Mouse (Mus musculus): ENCODE measurements around the gene Pla2g4d. TPM values are rescaled to one million over a fixed set of nuclear protein-coding genes. Genes with fewer than 3 reads are reported as not detected.

Gene Pla2g4d
- under 1 TPM; 0.39 to 0.49 TPM for total RNA-seq (2021)

DNA sequence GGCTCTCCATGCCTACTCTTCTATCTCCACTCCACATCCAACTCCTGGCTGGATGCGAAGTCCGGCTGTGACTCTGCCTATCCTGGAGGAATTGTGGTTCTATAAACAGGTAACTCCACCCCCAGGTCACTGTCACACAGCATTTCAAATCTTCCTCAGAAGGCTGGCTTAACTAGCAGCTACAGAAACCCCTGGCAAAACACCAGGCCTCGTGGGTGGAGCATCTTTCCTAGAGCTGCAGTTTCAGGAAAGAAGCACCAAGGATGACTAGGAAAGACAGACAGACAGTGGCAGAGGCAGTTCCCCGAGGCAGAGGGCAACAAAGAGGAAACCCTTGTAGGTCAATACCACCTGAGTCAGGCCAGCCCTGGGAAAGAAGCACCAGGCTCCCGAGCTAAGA, at the start of gene Pla2g4d:
Gene Pla2g4d (minus strand): TSS at position 203 of the 400 bp plus-strand sequence.
- DNase-seq (ENCODE audit: extremely low spot score in 1 of 2, low spot score in 2 of 2) = no peak

DNA sequence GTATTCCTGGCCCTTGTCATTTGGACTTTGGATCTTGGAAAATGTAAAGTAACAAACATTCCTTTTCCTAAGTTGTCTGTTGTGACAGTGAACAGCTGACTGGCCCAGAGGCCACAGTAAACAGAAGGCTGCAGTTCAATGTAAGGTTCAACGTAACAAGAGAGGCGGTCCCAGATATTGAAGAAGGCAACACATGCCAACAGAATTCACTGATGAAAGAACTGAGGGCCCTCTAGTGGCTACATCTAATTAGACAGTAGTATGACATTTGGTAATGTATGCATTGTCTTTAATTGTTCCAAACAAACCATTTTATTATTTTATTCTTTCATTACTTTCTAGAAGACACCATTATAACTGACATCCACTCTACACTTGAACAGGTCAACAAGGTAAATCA, 48.9 kb upstream of the Pla2g4d start:
- intact Hi-C loops (cut with DNase I) = no loop called here
- no peak for DNase-seq (ENCODE audit: extremely low spot score in 1 of 2, low spot score in 2 of 2)

More for the DNA sequence above, at the start of gene Pla2g4d:
- intact Hi-C loops (cut with DNase I) = no loop called here

DNA sequence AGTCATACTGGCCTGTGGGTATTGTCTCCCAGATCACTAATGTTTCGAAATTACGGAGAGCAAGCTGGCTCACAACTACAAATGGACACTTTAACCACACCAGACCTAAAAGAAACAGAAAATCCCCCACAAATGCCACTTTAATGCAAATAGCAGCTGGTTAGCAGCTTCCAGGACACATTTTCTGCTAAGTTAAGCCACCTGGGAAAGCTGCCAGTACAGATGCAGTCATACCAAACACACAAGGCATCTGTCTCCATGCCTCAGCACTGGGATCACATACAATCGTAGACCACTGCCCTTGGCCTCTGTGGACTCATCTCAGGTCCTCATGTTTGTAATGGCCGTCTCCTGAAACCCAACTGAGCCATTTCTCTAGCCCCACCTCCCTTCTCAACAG, 42.6 kb upstream of the Pla2g4d start:
- DNase-seq (ENCODE audit: extremely low spot score in 1 of 2, low spot score in 2 of 2) = no peak
- intact Hi-C loops (cut with DNase I) = no loop called here

DNA sequence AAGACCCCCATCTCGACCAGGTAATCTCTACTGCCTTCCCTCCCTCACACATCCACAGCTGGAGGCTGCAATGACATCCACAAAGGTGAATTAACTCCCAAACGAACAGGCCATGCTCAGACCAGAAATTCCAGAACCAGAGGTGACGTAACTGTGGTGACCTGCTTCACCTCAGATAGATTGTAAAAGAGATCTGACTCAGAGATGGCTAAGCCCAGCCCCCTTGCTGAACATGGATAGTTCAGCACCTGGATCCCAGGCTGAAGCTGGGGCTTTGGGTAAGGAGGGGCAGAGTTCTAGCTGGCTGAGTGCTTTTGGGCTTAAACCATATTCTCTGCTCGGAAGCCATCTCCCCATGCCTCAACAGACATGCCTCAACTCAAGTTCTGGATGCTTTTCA, 26.1 kb upstream of the Pla2g4d start:
- no peak for DNase-seq (ENCODE audit: extremely low spot score in 1 of 2, low spot score in 2 of 2)
- intact Hi-C loops (cut with DNase I) = no loop called here

DNA sequence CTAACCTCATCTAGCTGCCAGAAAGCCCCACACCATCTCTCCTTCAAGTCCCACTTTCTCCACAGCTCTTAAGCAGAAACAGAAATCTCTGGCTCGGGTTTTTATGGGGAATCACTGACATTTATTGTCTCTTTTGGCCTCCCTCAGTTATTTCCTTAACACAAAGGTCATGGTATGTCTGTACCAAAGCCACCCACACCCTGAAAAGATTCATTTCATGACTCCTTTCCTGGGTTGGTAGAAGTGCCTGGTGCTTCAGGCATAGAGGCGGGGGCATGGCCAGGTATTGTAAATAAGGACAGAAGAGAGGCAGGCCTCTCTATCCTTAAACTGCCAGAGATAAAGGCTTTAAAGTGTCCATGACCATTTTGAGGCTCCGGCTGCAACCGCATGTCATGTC, 25.5 kb upstream of the Pla2g4d start:
- DNase-seq (ENCODE audit: extremely low spot score in 1 of 2, low spot score in 2 of 2) = no peak
- intact Hi-C loops (cut with DNase I) = no loop called here

DNA sequence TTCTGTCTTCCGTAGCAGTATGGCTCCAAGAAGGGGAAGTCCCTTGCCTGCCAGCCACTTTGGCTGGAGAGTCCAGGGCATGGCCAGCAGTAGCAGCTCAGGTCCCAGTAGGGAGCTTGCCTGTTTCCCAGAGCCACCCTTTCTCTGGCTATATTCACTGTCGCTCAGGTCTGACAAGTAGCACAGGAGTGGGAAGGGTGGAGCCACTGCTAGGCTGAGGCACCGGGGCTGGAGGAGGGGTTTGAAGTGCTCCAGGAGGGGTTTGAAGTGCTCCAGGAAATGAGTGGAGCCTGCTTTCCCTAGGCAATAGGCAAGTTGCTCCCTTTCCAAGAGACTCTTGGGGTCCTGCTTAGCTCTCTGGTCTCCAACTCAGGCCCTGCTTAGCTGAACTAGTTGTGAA, 25.0 kb upstream of the Pla2g4d start, which contains the start of gene Pla2g4f:
Gene Pla2g4f (minus strand): TSS at position 190 of the 400 bp plus-strand sequence.
- intact Hi-C loops (cut with DNase I) = no loop called here
- DNase-seq (ENCODE audit: extremely low spot score in 1 of 2, low spot score in 2 of 2) = no peak

DNA sequence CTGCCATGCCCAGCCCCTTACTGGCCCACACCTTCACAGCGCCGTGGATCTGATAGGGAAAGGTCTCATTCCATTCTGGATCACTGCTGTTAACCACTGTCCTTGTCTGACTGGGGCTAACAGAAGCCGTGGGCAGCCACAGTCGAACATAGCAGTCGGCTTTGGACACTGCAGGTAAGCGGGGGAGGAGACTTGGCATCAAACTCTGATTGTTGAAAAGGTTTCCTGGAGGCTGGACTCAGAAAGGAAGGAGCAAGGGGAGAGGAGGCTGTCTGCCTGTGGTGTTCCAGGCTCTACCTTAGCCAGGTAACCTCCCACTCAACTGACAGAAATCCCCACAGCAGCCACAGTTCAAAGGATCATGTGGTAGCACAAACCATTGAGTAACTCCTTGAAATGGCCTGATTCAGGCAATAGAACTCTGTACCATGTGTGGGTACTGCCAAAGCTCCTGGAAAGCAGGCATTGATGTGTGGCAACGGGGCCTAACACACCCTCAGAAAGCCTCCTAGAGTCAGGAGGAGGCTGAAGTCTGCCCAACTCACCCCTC, 23.4 kb upstream of the Pla2g4d start:
- no peak for DNase-seq (ENCODE audit: extremely low spot score in 1 of 2, low spot score in 2 of 2)

DNA sequence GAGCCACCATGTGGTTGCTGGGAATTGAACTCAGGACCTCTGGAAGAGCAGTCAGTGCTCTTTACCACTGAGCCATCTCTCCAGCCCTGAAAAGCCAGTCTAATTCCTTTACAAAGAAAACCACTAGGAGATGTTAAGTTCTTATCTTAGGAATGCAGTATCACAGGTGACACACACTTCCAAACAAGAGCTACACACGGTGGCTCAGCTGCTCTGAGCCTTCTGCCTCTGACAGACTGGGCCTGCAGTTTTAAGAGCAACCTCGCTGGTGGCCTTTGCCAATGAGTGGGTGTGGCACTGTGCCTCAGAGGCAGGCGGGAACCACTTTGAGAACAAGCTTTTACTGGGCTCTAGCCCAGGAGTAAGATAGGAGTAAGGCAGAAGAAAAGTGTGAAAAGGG, 15.1 kb upstream of the Pla2g4d start:
- intact Hi-C loops (cut with DNase I) = no loop called here

More for the DNA sequence above, 23.4 kb upstream of the Pla2g4d start:
- intact Hi-C loops (cut with DNase I) = no loop called here

DNA sequence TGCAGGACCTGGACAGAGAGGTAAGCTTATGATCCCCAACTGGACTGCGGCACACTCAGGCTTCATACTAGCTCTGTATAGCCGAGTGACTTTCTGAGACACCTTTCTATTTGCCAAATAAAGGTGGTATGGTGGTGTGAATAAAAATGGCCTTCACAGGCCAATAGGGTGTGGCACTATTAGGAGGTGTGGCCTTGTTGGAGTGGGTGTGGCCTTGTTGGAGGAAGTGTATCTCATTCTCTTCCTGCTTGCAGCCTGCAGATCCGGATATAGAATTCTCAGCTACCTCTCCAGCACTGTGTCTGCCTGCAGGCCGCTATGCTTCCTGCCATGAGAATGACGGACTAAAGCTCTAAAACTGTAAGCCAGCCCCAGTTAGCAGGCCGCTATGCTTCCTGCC, 12.1 kb upstream of the Pla2g4d start:
- intact Hi-C loops (cut with DNase I) = no loop called here
- DNase-seq (ENCODE audit: extremely low spot score in 1 of 2, low spot score in 2 of 2) = no peak

More for the DNA sequence above, 15.1 kb upstream of the Pla2g4d start:
- no peak for DNase-seq (ENCODE audit: extremely low spot score in 1 of 2, low spot score in 2 of 2)

DNA sequence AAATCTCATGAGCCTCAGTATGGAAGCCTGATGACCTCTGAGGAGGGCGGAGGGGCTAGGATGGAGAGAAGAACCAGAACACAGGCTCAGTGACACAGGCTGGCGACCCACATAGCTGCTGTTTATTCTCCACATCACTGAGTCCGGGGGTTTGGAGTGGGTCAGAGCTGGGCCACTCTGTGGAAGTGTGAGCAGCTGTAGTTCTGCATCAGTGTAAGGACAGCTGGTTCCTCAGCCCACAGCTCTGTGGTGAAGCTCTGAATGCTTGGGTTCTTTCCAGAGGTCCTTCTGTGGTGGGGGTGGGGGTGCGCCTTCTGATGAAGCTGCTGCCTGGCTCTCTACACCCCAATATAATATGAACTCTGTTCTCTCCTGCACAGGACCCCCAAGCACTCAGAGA, 10.9 kb upstream of the Pla2g4d start:
- intact Hi-C loops (cut with DNase I) = no loop called here
- no peak for DNase-seq (ENCODE audit: extremely low spot score in 1 of 2, low spot score in 2 of 2)

DNA sequence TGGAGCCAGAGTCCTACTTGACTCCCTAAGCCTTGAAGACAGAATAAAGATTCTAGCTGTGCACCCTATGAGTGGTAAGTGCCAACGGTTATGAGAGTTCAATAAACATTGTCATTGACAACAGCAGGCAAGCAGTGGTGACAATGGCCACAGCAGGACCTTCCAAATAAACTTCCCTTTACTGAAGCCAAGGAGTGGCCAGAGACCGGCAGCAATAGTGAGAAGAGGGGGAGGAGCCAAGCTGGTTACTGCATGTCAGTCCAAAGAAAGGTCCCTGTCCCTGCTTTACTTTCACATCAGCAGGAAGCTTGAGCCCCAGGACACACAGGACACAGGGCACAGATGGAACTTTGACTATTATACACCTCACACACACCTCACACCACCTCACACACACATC, 7.2 kb upstream of the Pla2g4d start:
- DNase-seq (ENCODE audit: extremely low spot score in 1 of 2, low spot score in 2 of 2) = no peak
- intact Hi-C loops (cut with DNase I) = no loop called here

DNA sequence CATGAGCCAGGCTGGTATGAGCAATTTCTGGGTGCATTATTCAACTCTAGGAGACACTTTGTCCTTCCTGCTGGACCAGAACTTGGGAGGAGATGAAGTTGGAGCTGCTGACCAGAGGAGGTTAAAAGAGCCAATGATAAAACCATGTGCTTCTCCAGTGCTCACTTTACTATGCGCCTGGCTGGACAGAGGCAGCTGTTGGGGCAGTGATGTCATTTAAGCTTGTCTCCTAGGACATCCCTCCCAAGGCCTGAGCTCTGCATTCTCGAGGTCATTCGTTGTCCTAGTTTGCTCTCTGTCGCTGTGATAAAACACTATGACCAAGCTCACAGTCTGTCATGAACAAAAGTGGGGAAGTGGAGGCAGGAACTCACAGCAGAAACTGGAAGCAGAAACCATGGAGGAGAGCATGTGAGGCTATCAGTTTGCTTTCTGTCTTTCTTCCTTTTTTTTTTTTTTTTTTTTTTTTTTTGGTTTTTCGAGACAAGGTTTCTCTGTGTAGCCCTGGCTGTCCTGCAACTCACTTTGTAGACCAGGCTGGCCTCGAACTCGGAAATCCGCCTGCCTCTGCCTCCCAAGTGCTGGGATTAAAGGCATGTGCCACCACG, 2.6 kb upstream of the Pla2g4d start:
- intact Hi-C loops (cut with DNase I) = no loop called here
- no peak for DNase-seq (ENCODE audit: extremely low spot score in 1 of 2, low spot score in 2 of 2)

DNA sequence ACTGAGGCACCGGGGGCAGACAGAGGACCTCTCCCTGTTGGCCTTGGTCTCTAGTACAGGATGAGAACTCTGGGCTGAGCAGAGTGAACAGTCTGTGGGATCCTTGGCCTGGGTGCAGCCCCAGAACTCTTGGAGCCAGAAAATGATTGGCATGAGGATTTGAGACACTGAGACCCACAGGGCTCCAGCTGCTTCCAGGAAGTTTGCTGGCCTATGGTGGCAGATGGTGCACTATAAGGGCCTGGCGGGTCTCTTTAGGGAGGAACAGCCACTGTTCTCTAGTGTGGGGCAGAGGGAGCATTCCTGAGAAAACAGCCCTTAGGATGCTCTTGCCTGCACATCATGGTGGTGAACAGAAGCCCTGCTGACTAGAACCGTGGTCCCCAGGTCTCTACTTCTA, 596 bp downstream of the Pla2g4d start:
- intact Hi-C loops (cut with DNase I) = no loop called here
- DNase-seq (ENCODE audit: extremely low spot score in 1 of 2, low spot score in 2 of 2) = no peak

DNA sequence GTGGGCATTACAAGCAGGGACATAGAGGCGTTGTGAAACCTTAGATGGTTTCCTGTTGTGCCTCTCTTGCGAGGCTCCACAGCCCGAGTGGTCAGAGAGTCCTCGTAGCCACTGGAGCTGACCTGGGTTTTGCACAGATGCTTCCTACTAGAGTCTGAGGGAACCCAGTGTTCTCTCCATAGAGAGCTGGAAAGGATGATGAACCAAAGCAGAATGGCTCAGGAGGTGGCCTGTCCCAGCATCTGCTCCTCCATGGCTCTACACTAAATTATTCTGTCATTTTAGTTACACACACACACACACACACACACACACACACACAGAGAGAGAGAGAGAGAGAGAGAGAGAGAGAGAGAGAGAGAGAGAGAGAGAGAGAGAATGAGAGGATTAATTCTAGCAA, 3.4 kb downstream of the Pla2g4d start:
- DNase-seq (ENCODE audit: extremely low spot score in 1 of 2, low spot score in 2 of 2) = no peak
- intact Hi-C loops (cut with DNase I) = no loop called here

DNA sequence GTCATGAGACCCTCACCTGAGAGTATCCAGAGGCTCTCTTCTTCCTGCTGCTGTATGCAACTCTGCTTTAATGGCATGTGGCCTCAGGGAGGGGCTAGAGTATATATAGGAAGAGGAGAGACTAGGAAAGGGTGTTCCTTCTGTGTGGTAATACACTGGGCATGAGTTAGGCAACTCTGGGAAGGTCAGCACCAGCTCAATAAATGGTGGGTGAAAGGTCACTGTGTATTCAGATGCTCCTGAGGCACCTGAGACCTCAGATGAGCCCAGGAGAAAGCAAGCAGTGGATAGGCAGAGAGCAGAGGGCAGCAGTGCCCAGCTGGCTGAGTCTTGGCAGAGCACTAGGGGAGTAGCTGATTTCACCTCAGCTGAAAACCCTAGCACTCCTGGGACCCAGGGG, 4.3 kb downstream of the Pla2g4d start:
- DNase-seq (ENCODE audit: extremely low spot score in 1 of 2, low spot score in 2 of 2) = no peak
- intact Hi-C loops (cut with DNase I) = loop anchor here (5.0 kb wide), 1 partner anchor 112 kb away; no protein-coding TSS in a partner anchor

DNA sequence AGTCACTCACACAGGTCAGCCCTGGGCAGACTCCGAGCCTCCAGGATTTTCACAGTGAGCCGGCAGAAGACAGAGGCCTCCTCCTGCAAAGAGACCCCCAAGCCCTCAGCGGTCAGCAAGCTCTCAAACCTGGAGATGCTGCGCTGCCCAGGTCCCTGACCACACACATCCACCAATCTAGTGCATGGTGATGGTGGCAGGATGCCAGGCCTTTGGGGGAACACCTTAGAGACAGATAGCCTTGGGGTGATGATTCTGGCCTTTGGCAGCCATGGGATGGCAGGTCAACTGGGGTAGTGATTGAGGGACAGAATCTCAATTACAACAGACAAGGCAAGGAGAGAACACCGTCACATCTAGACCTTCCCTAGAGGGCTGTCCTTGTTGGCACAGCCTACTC, 4.9 kb downstream of the Pla2g4d start:
- DNase-seq (ENCODE audit: extremely low spot score in 1 of 2, low spot score in 2 of 2) = no peak
- intact Hi-C loops (cut with DNase I) = loop anchor here (5.0 kb wide), 1 partner anchor 112 kb away; no protein-coding TSS in a partner anchor

DNA sequence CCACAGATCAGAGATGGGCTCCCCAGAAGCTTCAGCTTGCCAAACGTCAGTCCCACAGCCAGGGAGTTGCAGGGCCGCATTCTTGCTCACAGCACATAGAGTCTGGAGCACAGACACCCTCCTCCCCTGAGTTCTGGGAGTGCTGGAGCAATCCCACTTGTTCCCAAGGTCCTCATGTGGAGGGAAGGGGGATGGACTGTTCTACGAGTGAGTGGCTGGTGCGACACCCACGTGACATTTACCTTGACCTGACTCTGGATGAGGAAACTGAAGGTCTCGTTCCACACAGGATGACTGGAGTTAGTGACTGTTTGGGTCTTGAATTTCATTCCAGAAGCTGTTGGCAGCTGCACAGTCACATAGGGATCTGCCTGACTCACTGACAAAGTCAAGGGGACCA, 5.4 kb downstream of the Pla2g4d start:
- intact Hi-C loops (cut with DNase I) = loop anchor here (5.0 kb wide), 1 partner anchor 111 kb away; no protein-coding TSS in a partner anchor
- DNase-seq (ENCODE audit: extremely low spot score in 1 of 2, low spot score in 2 of 2) = no peak

DNA sequence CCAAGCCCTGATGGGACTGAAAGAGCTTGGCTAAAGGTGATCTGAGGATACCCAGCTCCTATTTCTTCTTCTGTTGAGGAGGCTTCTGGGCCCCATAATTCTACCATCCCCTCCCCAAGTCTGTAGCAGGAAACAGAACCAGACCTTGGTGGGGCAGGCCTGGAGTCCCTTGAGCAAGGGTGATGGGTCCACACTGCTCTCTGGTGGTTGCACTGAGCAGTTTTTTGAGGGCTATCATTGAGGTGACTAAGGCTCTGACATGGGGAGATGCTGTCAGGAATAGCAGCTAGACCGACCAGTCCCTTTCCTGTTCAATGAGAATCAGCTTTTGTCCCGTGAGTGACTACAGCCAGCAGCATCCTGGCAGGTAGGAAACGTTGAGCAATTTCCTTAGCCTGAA, 7.8 kb downstream of the Pla2g4d start:
- intact Hi-C loops (cut with DNase I) = loop anchor here (5.0 kb wide), 1 partner anchor 109 kb away; no protein-coding TSS in a partner anchor
- DNase-seq (ENCODE audit: extremely low spot score in 1 of 2, low spot score in 2 of 2) = no peak

DNA sequence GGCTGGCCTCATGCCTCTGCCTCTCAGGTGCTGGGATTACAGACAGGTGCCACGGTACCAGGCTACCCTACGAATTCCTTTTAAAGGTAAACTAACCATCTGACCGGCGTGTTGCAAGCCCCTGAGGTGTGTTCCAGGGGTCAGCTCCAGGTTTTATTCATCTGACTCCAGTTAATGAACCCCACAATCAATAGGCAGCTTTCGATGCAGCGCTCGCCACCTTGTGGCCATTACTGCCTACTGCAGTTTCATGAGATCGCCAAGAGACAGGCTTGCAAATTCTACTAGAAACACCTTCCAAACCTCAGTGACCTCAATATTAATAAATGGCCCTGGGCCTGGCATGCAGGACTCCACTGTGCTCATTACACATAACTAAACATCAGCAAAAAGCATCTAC, 9.0 kb downstream of the Pla2g4d start:
- DNase-seq (ENCODE audit: extremely low spot score in 1 of 2, low spot score in 2 of 2) = peak; percentile 36 to 46
- intact Hi-C loops (cut with DNase I) = loop anchor here (5.0 to 10.0 kb wide), 2 partner anchors 108 to 195 kb away; no protein-coding TSS in a partner anchor

DNA sequence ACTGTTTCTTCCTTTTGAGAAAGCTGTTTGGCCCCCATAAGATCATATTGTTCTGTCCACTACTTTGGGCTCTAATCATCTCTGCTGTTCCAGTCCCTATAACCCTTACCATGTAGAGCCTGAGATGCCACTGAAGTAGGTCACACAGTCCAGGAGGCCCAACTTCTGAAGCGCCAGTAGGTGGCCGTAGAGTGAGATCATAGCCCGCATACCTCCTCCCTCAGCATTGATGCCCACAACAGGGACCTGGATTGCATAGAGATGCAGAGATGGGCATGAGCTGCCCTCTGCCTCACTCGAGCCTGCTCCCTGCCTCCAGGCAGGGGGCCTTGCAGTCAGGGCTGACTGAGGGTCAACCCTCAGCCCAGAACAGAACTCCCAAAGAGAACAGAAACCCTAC, 12.0 kb downstream of the Pla2g4d start:
- intact Hi-C loops (cut with DNase I) = loop anchor here (10.0 kb wide), 1 partner anchor 192 kb away; no protein-coding TSS in a partner anchor
- DNase-seq (ENCODE audit: extremely low spot score in 1 of 2, low spot score in 2 of 2) = no peak
